Mouse (Mus musculus) heart, adult 2 months (tissue): ENCODE data around the gene AI854703. TPM values are rescaled to one million over a fixed set of nuclear protein-coding genes. Genes with fewer than 3 reads are reported as not detected.

ENCODE experiments used
- DNase-seq, 2 experiments: peaks; one replicate each; pipeline ENCODE4 v3.0.0; 2021
- H3K27ac ChIP-seq: fragments of 200-600 bp; 2 replicates; pipeline ENCODE4 v1.8.1; 2022
- H3K27me3 ChIP-seq: fragments of 200-500 bp; 2 replicates; pipeline ENCODE4 v1.6.1; 2012; ENCODE audit warnings: mild to moderate bottlenecking, low read length, inconsistent platforms, mixed read lengths; ENCODE audit not compliant: control insufficient read depth, insufficient read depth
- H3K36me3 ChIP-seq: fragments of 200-500 bp; 2 replicates; pipeline ENCODE4 v1.6.1; 2012; ENCODE audit warnings: low read length, inconsistent platforms; ENCODE audit not compliant: control insufficient read depth, insufficient read depth
- H3K4me1 ChIP-seq: fragments of 200-500 bp; 2 replicates; pipeline ENCODE4 v1.6.1; 2011; ENCODE audit warnings: low read length; ENCODE audit not compliant: control insufficient read depth, insufficient read depth
- H3K4me3 ChIP-seq: fragments of 200-600 bp; 2 replicates; pipeline ENCODE4 v1.8.1; 2022
- H3K79me2 ChIP-seq: fragments of 200-500 bp; replicated peaks from 2 replicates; pipeline ENCODE4 v1.6.1; 2012; ENCODE audit warnings: mild to moderate bottlenecking, inconsistent platforms, low read length, moderate library complexity, mixed read lengths; ENCODE audit not compliant: control insufficient read depth, insufficient read depth
- H3K9ac ChIP-seq: fragments of 200-500 bp; 2 replicates; pipeline ENCODE4 v1.6.1; 2012; ENCODE audit warnings: low read depth, mild to moderate bottlenecking, control low read depth, inconsistent platforms, low read length, mixed read lengths
- CTCF ChIP-seq: fragments of 200-600 bp; IDR thresholded peaks from 2 replicates; pipeline ENCODE4 v1.8.1; 2022; ENCODE audit warnings: antibody characterized with exemption, mild to moderate bottlenecking, moderate library complexity
- EP300 ChIP-seq: fragments of 200-500 bp; IDR thresholded peaks from 2 replicates; pipeline ENCODE4 v1.6.1; 2011; ENCODE audit warnings: low read depth, low read length, control low read depth; ENCODE audit not compliant: insufficient read depth
- POLR2A ChIP-seq: fragments of 200-500 bp; IDR thresholded peaks from 2 replicates; pipeline ENCODE4 v1.6.1; 2011; ENCODE audit warnings: mild to moderate bottlenecking, low read depth, low read length, control low read depth; ENCODE audit not compliant: insufficient read depth
- WGBS: fragments of 180-500 bp; shearing (Covaris S2); methylation state at CpG from one replicate; pipeline ENCODE4 v1.1.7; 2018; 5-methylcytosine and 5-hydroxymethylcytosine counted together
- intact Hi-C: fragments of 180-260 bp; cut with DNase I; formaldehyde crosslinking; loops from one replicate; pipeline ENCODE4 v1.15.1; 2025
- polyA plus RNA-seq: library from polyadenylated mRNA; depleted of rRNA; stranded (reverse); fragments of >200 nt; gene quantifications from 2 replicates; pipeline ENCODE4 v1.2.3, GENCODE M21; 2012
- total RNA-seq, 2 experiments: library from RNA; stranded (reverse); gene quantifications; 2 replicates each; pipeline ENCODE4 v1.2.3; 2021

Gene AI854703
- total and polyA plus RNA-seq, 3 experiments = 0.16 to 0.68 (median 0.29) TPM

DNA sequence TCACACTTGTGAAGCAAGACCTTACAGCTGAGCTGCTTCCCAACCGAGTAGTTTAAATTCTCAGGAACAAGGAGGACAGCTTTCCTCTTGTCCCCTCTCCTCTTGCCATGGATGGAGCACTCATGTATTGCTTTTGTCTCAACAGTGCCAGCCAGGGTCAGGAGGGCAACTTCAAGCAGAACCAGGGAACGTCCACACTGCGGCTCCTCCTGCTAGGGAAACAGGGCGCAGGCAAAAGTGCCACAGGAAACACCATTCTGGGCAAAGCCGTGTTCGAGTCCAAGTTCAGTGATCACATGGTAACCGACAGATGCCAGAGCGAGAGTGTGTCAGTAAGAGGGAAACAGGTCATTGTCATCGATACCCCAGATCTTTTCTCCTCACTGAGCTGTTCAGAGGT, 23.5 kb downstream of the AI854703 start:
- Histone ChIP-seq H3K4me1 (peaks cover 1% of the 10 kb centered on the region; the same call in 1 of the 2 replicates), H3K9ac (no peak overlapping the region), H3K4me3 (no peak overlapping the region), H3K27ac (no peak overlapping the region), H3K27me3 (no peaks in the 10 kb centered on the region), H3K36me3 (no peaks in the 10 kb centered on the region), H3K79me2 (no peaks in the 10 kb centered on the region)
- intact Hi-C loops = no loop called here
- DNase-seq = no peak
- 87% methylated on average over 9 of the region's 9 CpGs for WGBS
- TF ChIP-seq EP300 (no peak), POLR2A (no peak), CTCF (no peak)

DNA sequence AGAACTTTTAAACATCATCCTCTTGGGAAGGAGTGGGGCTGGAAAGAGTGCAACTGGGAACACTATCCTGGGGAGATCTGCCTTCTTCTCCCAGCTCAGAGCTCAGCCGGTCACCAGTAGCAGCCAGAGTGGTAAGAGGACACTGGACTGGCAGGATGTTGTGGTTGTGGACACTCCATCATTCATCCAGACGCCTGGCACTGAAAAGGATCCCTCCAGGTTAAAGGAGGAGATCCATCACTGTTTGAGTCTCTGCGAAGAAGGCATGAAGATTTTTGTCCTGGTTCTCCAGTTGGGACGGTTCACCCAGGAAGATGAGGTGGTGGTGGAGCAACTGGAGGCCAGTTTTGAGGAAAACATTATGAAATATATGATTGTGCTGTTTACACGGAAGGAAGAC, 32.2 kb downstream of the AI854703 start:
- Histone ChIP-seq H3K9ac (no peak overlapping the region), H3K79me2 (no peaks in the 10 kb centered on the region), H3K27ac (no peak overlapping the region), H3K4me3 (no peak overlapping the region), H3K36me3 (no peaks in the 10 kb centered on the region; the same call in 1 of the 2 replicates), H3K27me3 (no peaks in the 10 kb centered on the region), H3K4me1 (no peaks in the 10 kb centered on the region; the same call in 1 of the 2 replicates)
- 76% methylated on average over 5 of the region's 5 CpGs for WGBS
- DNase-seq = no peak
- intact Hi-C loops = no loop called here
- TF ChIP-seq CTCF = no peak
- no peak for TF ChIP-seq EP300
- TF ChIP-seq POLR2A = no peak

DNA sequence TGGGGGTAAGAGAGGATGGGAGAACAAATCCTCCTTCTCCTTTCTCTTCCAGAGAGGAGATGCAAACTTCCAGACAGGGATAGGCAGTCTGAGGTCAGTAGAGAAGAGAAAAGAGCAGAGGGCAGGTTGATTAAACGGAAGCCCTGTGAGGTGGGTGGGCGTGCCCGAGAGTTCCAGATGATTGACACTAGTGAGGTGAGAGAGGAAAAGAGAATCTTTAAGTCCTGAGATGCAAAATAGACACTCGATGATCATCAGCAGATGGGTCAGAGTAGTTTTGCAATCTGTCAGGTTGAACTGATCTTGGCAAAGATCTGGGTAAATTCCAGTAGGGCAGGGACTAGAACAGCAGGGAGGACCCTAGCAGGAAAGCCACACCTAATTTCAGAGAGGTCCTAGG, 38.2 kb downstream of the AI854703 start:
- intact Hi-C loops = no loop called here

DNA sequence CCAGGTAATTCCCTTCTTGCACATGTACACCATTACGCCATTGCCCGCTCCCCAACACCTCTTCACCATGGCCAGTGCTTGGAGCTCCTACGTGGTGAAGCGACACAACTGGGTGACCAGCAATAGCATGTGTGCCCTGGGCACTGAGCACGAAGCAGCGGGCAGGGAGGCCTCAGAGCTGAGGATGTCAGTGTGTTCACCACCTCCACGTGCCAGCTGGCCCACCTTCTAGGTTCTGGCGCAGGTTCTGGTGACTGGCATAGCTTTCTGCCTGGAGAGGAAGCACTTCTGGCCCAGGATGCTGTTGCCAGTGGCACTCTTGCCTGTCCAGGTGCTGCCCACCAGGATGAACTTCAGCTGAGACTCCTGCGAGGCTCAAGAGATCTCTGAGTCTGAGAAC, 38.9 kb downstream of the AI854703 start:
- H3K27ac ChIP-seq = no peak overlapping the region
- no peak overlapping the region for H3K4me3 ChIP-seq
- H3K27me3 ChIP-seq = no peaks in the 10 kb centered on the region
- no peak overlapping the region for H3K9ac ChIP-seq
- H3K36me3 ChIP-seq = no peaks in the 10 kb centered on the region
- no peaks in the 10 kb centered on the region for H3K4me1 ChIP-seq
- intact Hi-C loops = no loop called here
- 91% methylated on average over 9 of the region's 9 CpGs for WGBS
- no peak for DNase-seq
- TF ChIP-seq CTCF (no peak), POLR2A (no peak)
- no peaks in the 10 kb centered on the region for H3K79me2 ChIP-seq

More for the DNA sequence above, 38.2 kb downstream of the AI854703 start:
- DNase-seq = no peak
- 82% methylated on average over 4 of the region's 4 CpGs for WGBS
- H3K27me3 ChIP-seq = no peaks in the 10 kb centered on the region
- H3K27ac ChIP-seq = no peak overlapping the region
- H3K4me1 ChIP-seq = no peaks in the 10 kb centered on the region
- no peaks in the 10 kb centered on the region for H3K79me2 ChIP-seq
- H3K9ac ChIP-seq = no peak overlapping the region
- no peaks in the 10 kb centered on the region for H3K36me3 ChIP-seq
- no peak overlapping the region for H3K4me3 ChIP-seq
- TF ChIP-seq CTCF (no peak), EP300 (no peak), POLR2A (no peak)

DNA sequence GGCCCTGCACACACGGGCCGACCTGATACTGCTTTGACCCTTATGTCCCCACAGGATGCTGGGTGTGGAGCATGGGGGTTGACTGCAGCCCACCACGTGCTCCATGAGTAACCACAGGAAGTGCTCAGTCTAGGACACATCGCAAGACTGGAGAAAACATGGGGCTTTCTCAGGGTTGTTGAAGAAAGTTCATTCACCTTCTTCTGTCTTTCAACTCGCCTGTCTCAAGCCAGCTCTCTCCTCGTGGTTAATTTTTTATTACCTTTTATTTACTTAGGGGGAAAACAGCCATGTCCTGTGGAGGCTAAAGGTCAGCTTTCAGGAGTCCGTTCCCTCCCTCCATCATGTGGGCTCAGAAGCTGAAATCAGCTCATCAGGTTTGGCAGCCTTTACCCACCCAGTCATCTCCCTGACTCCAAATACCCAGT, 39.6 kb downstream of the AI854703 start:
- intact Hi-C loops = no loop called here
- 37% methylated on average over 7 of the region's 7 CpGs for WGBS
- Histone ChIP-seq H3K36me3 (no peaks in the 10 kb centered on the region), H3K79me2 (no peaks in the 10 kb centered on the region), H3K4me1 (no peaks in the 10 kb centered on the region), H3K4me3 (no peak overlapping the region), H3K27me3 (no peaks in the 10 kb centered on the region), H3K27ac (no peak overlapping the region), H3K9ac (no peak overlapping the region)
- DNase-seq = no peak
- no peak for TF ChIP-seq EP300
- no peak for TF ChIP-seq POLR2A
- TF ChIP-seq CTCF = no peak

DNA sequence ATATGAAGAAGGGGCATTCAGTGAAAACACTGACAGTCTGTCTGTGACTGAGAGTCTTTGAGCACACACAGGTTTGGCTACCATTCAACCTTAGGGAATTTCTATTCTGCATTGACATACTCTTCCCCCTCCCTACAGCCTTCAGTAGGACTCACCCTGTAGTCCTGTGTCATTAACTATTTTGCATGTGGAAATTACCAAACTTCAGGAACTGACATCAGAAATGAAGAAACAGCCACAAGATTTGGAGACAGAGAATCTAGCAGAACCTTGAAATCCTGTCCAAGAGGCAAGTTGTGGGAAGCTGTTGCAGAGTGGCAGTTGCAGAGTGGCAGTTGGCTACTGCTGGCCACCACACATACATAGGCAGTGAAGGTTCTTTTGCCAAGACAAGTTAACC, 41.5 kb downstream of the AI854703 start:
- Histone ChIP-seq H3K4me1 (no peaks in the 10 kb centered on the region), H3K27ac (no peak overlapping the region), H3K9ac (no peak overlapping the region), H3K79me2 (no peaks in the 10 kb centered on the region), H3K27me3 (no peaks in the 10 kb centered on the region), H3K4me3 (no peak overlapping the region), H3K36me3 (no peaks in the 10 kb centered on the region)
- TF ChIP-seq EP300 = no peak
- no peak for TF ChIP-seq CTCF
- TF ChIP-seq POLR2A = no peak
- DNase-seq = no peak
- intact Hi-C loops = no loop called here
